Mouse (Mus musculus) ovary, adult 10 weeks (tissue): ENCODE measurements around the gene Vmn1r47. TPM values are rescaled to one million over a fixed set of nuclear protein-coding genes. Genes with fewer than 3 reads are reported as not detected.

Experiments used
- polyA plus RNA-seq: library from polyadenylated mRNA; stranded (reverse); fragments of 350-450 nt; fragmentation: Illumina TruSeq; extraction: RNeasy Lipid Tissue Mini Kit (QIAGEN cat#74804); gene quantifications from one replicate; pipeline ENCODE4 v1.2.3, GENCODE M21; 2014

Gene Vmn1r47
- not detected for polyA plus RNA-seq

DNA sequence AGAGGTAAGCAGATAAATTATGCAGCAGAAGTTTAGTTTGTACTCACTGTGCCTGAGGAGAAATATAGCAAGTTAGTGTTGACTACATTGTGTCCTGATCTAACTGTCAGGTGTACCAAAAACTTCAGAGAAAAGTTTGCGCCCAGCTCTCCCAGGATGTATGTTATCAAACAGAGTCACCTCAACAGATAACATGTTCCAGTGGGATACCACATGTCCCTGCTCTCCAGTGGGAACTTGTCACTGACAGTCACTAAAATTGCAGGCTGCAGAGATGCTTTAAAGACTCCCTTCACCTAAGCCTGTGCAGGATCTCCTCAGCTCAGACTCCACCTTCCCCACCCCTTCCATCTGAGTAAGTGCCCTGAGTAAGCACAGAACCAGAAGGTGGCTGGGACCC is at the start of gene Vmn1r47:
TSS of gene Vmn1r47 (plus strand) at position 301 of the 400 bp plus-strand sequence.

DNA sequence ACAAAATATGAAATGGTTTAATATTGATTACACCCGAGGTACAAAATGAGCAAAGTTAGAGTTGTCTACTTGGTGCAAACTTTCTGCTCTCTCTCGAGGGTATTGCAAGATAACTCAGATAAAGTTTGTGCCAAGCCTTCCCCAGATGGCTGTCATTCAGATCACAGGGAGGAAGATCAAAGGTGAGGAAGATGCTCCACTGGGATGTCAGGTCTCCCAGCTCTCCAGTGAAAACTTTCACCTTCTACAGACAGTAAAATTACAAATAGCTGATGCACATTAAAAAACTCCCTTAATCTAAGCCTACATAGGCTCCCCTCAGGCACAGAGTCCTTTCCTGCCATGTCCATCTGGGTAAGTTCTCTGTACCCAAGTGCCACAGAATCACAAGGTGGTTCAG is 46.9 kb upstream of the Vmn1r47 start, which contains the start of gene Vmn1r46:
TSS of gene Vmn1r46 (plus strand) at position 301 of the 400 bp plus-strand sequence.

DNA sequence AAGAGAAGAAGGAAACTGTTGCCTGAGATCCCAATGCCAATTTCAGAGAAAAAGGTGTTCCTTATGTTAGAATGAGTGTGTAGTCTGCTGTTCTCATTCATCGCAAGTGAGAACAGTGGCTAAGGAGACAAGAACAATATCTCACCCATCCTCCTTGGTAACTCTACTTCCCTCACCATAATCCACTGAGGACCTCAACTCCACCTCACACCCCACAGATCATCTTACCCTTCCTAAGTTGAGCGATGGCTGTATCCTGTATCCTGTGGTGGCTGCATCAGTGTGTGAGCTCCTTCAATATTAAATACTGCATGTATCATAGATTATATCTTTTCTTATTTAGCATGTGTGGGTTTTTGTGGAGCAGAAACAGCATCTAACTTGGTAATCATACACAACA is 20.8 kb downstream of the Vmn1r47 start, which contains the start of gene Vmn1r48:
TSS of gene Vmn1r48 (minus strand) at position 101 of the 400 bp plus-strand sequence.

Other genes starting within 250 kb of the Vmn1r47 start
- not detected for gene Vmn1r42, start 139.7 kb upstream of the Vmn1r47 start, polyA plus RNA-seq
- gene Vmn1r43, start 139.7 kb upstream of the Vmn1r47 start, polyA plus RNA-seq: not detected
- not detected for gene Vmn1r44, start 132.5 kb upstream of the Vmn1r47 start, polyA plus RNA-seq
- not detected for gene Vmn1r45, start 75.5 kb upstream of the Vmn1r47 start, polyA plus RNA-seq
- gene Vmn1r46, start 46.8 kb upstream of the Vmn1r47 start, polyA plus RNA-seq: not detected
- gene Vmn1r48, start 20.7 kb downstream of the Vmn1r47 start, polyA plus RNA-seq: not detected
- gene Vmn1r49, start 62.4 kb downstream of the Vmn1r47 start, polyA plus RNA-seq: not detected
- gene Vmn1r50, start 85.3 kb downstream of the Vmn1r47 start, polyA plus RNA-seq: not detected
- not detected for gene Vmn1r51, start 106.4 kb downstream of the Vmn1r47 start, polyA plus RNA-seq
- gene Vmn1r52, start 158.7 kb downstream of the Vmn1r47 start, polyA plus RNA-seq: not detected
- gene V1ra8, start 186.6 kb downstream of the Vmn1r47 start, polyA plus RNA-seq: not detected
- gene Vmn1r53, start 208.3 kb downstream of the Vmn1r47 start, polyA plus RNA-seq: not detected
- gene Vmn1r54, start 230.2 kb downstream of the Vmn1r47 start, polyA plus RNA-seq: not detected